Mouse (Mus musculus) lung, postnatal 10 days (tissue): ENCODE measurements around the gene En1.

Experiments
- DNase-seq: peaks from one replicate; pipeline ENCODE4 v3.0.0; 2021

Gene En1

DNA sequence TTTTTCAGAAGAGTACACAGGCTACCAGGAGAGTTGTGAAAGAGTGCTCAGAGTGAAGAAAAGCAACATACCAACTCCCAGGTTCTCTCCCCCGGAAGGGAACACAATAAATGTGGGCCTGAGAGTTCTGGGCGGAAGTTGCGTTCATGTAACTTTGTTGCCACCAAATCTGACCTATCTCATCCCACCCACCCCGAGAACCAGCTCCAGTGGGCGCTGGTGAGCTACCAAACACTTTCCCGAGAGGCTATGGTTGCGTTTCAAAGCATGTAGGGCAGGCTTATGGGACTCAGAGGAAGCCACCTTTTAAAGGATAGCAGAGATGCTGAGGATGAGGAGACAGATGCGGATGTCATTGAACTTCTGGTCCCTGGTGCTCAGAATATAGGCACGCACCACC lies 26.6 kb downstream of the En1 start:
- DNase-seq, result no peak

DNA sequence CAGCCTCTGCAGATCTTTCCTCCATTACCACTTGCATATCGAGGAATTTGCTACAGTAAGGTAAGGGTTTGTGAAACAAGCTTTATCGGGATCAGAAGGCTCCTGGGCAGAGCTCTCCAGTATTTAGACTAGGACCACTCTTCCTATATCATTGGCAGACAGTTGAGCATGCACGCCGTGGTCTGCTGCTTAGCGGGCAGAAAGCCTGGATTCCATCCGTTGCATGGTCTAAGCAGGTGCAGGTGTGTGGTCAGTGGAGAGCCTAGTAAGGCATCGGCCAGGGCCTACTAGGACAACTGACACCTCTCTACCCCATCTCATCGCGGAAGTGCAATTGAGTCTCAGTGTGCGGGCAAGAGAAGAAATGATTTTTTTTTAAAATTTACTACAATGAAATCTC lies 41.2 kb downstream of the En1 start:
- no peak for DNase-seq

DNA sequence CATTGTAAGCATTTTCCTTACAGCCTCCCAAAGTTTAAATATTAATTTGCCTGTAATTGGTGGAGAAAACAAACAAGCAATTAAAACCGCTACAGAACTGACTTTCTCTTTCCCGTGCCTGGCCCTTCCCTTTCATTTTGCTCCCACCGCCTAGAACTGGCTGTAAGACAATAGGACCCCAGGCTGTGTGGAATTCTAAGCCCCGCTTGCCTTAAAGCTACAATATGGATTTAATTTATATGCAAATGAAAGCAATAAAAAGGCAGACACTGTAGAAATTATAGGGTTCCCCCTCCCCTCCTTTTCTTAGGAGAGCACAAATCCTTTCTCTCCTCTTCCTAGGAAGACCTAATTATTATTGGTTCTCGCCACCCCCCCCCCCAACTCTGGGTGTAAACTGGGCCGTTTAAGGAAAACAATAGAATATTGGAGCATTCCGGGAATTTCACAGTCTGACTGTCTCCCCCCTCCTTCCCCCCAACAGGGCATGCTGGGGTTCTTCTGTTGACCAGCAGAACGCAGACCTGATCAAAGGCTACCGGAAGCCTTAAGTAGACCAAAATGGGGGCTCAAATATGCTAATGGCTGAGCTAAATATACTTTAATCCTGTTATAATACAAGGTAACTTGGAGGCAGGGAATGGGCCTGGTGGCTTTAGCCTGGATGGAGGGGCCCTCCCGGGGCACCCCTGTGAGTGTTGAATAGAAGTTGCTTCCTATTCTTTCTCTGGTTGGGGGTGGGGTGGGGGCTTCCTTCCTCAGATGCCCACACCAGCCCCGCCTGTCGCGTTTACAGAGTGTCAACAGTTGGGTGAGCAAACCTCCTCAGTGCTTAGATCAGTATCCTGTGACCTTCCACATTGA lies 41.9 kb downstream of the En1 start:
- peak; percentile 8 for DNase-seq

DNA sequence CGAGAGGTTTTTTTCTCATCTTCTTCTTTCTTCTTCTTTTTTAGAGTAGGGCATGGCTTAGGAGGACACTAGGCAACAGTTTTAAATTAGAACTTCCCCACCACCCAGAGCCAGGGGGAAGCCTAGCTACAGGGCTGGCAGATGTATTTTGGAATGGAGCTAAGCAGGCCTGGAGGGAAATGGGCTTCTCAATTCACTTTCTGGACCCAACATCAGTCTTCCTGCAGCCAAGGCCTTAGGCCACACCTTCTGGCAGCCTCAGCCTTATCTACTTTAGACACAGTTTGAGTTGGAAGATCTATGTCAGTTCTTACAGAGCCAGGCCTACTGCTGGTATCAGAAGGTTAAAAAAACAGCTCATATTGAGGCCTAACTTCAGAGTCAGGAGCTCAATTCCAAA lies 42.5 kb downstream of the En1 start:
- DNase-seq, result no peak

DNA sequence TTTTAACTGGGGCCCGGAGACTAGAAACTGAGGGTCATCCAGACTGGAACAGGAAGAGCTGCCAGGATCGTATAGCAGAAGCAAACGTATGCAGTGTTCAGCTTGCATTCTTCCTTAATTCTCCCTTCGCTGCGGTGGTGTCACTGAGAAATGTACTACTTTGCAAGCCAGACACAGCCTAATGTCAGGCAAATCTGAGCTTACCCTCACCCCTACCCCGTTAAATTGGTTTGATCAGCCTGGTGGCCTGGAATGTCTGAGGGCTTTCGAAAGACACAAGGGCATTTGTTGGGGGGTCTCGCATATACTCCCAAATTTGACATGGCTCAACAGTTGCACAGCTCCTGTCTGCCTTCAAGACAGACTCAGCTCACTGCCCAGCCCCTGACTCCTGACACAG lies 47.9 kb downstream of the En1 start:
- DNase-seq, result no peak

DNA sequence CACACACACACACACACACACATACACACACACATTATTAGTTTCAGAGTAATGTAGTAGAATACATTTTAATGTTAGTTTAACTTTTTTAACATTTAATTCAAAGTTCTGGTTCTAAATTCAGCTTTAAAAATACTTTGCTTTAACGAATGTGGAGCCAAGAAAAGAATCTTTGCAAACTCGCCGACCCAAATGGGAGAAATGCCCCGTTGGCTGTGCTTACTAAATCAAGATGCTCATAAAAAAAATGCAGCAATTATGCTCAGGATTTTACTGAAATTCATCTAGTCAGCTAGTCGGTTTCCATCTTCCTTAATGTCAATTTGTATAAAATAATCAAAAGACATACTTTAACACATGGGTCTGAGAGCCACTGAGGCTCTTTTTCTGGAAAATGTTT lies 49.8 kb downstream of the En1 start:
- DNase-seq, result no peak

DNA sequence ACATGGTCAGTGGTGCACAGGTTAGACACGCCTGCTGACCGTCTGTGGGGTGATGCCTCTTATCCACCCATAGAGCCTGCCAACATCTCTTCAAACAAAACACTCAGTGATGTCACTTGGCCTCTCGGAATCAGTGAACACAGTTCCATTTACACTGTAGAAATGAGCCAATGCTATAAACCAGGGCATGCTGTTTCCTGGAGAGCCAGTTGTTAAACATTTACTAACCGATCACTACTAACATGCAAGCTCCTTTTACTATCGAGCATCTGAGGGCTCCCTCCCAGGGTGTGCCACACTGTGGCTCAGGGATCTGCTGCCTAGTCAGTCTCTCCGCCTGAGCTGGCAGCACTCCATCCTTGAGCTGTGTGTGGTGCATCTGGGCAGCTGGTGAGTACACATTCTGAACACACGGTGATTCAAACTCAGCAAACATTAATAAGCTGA lies 52.8 kb downstream of the En1 start:
- peak; percentile 2 for DNase-seq
